ENCODE assay signal across 14 mouse cellular contexts in genomic region chr15:58731346-58731745, GRCm38 (mm10).
DNase-seq lines count a peak whose midpoint lies in the region; ATAC-seq and TF ChIP-seq lines count a peak whose summit lies in the region.
"Had no signal": no experiment of that assay in that cellular context is flagged by ENCODE, and none has a peak within 500 bp of the region (broad histone marks: within the 10 kb centered on the region; RNA-seq: fewer than 3 reads in every experiment).

No protein-coding gene starts in this region.

- TF ChIP-seq CTCF in kidney, adult 2 months (conservative IDR thresholded peaks at IDR 0.05; ENCODE audit: insufficient read depth, insufficient read length, low read depth, low read length), result no peak
- no peak for TF ChIP-seq CTCF in stomach, postnatal 0 days (IDR thresholded peaks at IDR 0.05; ENCODE audit: low read depth)

- no peak for TF ChIP-seq POLR2A in kidney, adult 2 months (IDR thresholded peaks at IDR 0.05; ENCODE audit: low read depth, low read length)

- intact Hi-C loops in left cerebral cortex, postnatal 25 days (cut with DNase I), result no loop called here
- intact Hi-C loops in left cerebral cortex, postnatal 14 days (cut with DNase I), result no loop called here

- no peak overlapping the region for H3K27ac ChIP-seq in kidney, adult 2 months (ENCODE audit: insufficient read depth, low read depth, low read length)
- 0 out of 2 replicates have a peak overlapping the region, but pooled peaks have one; percentile 12 for H3K27ac ChIP-seq in limb, embryonic 11.5 days (replicated peaks; ENCODE audit: low read depth, low read length)
- H3K27ac ChIP-seq in stomach, postnatal 0 days (replicated peaks), result peak overlapping the region; percentile 24; the same call in 1 of the 2 replicates
- H3K27ac ChIP-seq: hindbrain, embryonic 15.5 days had no signal

- no peaks in the 10 kb centered on the region for H3K9me3 ChIP-seq in limb, embryonic 11.5 days (ENCODE audit: control insufficient read depth, low read length)
- H3K9me3 ChIP-seq in stomach, postnatal 0 days (ENCODE audit: control insufficient read depth, low read length), result no peaks in the 10 kb centered on the region
- H3K9me3 ChIP-seq: heart, embryonic 12.5 days; hindbrain, embryonic 15.5 days had no signal

- ATAC-seq in limb, embryonic 11.5 days (ENCODE audit: insufficient number of reproducible peaks, low FRiP score, low TSS enrichment, low read depth), result no peak
- no peak for ATAC-seq in stomach, postnatal 0 days (ENCODE audit: low FRiP score, low TSS enrichment)

- TF ChIP-seq EP300 in stomach, postnatal 0 days (optimal IDR thresholded peaks at IDR 0.05), result no peak

- H3K36me3 ChIP-seq in kidney, adult 2 months (ENCODE audit: control insufficient read depth, insufficient read depth, low read length), result no peaks in the 10 kb centered on the region
- H3K36me3 ChIP-seq in limb, embryonic 11.5 days (ENCODE audit: control insufficient read depth, insufficient read depth, low read length), result no peaks in the 10 kb centered on the region
- H3K36me3 ChIP-seq in stomach, postnatal 0 days (ENCODE audit: control insufficient read depth, insufficient read depth, low read length), result no peaks in the 10 kb centered on the region
- H3K36me3 ChIP-seq: heart, embryonic 12.5 days; hindbrain, embryonic 15.5 days had no signal

- no peak overlapping the region for H3K4me3 ChIP-seq in kidney, adult 2 months (ENCODE audit: insufficient read depth, low read depth, low read length)
- H3K4me3 ChIP-seq in limb, embryonic 11.5 days (ENCODE audit: low read depth, low read length), result no peak overlapping the region
- H3K4me3 ChIP-seq in stomach, postnatal 0 days (ENCODE audit: low read depth, low read length), result no peak overlapping the region
- H3K4me3 ChIP-seq: heart, embryonic 12.5 days; hindbrain, embryonic 15.5 days; myocyte had no signal

- H3K27me3 ChIP-seq in kidney, adult 2 months (replicated peaks; ENCODE audit: control insufficient read depth, insufficient read depth, low read length), result no peaks in the 10 kb centered on the region
- no peaks in the 10 kb centered on the region for H3K27me3 ChIP-seq in limb, embryonic 11.5 days (ENCODE audit: control insufficient read depth, insufficient read depth, low read length)
- no peaks in the 10 kb centered on the region for H3K27me3 ChIP-seq in stomach, postnatal 0 days (ENCODE audit: control insufficient read depth, insufficient read depth, low read length)
- H3K27me3 ChIP-seq: heart, embryonic 12.5 days; hindbrain, embryonic 15.5 days had no signal

- 29% methylated on average over 7 of the region's 7 CpGs for WGBS in kidney, adult 2 months
- WGBS in limb, embryonic 11.5 days, result 77% methylated on average over 7 of the region's 7 CpGs
- 56% methylated on average over 7 of the region's 7 CpGs for WGBS in stomach, postnatal 0 days

- DNase-seq in kidney, adult 9 months, result peak; percentile 14
- DNase-seq in kidney, adult 2 months, result no peak
- peak; percentile 16 for DNase-seq in urinary bladder, postnatal 14 days (ENCODE audit: low spot score)
- DNase-seq in urinary bladder, adult 2 months (ENCODE audit: low spot score), result no peak
- DNase-seq in limb, embryonic 11.5 days (ENCODE audit: low spot score), result no peak
- DNase-seq in stomach, postnatal 0 days (ENCODE audit: low spot score), result no peak
- DNase-seq in left cerebral cortex, postnatal 25 days (ENCODE audit: low spot score in 2 of 2), result no peak
- no peak for DNase-seq in left cerebral cortex, postnatal 14 days (ENCODE audit: low spot score in 2 of 2)
- DNase-seq: gastrocnemius, postnatal 14 days; lung, adult 2 months had no signal

- H3K4me1 ChIP-seq in kidney, adult 2 months (ENCODE audit: control insufficient read depth, insufficient read depth, low read length), result no peaks in the 10 kb centered on the region
- 0 out of 2 replicates have a peak, but pooled peaks cover 5% of the 10 kb centered on the region for H3K4me1 ChIP-seq in limb, embryonic 11.5 days (ENCODE audit: control insufficient read depth, insufficient read depth, low read length)
- no peaks in the 10 kb centered on the region for H3K4me1 ChIP-seq in stomach, postnatal 0 days (replicated peaks; ENCODE audit: control insufficient read depth, insufficient read depth)

- no peak overlapping the region for H3K4me2 ChIP-seq in limb, embryonic 11.5 days (ENCODE audit: low read depth, severe bottlenecking)
- no peak overlapping the region for H3K4me2 ChIP-seq in stomach, postnatal 0 days (replicated peaks; ENCODE audit: low read depth)

- no peak overlapping the region for H3K9ac ChIP-seq in limb, embryonic 11.5 days (ENCODE audit: low read length)
- no peak overlapping the region for H3K9ac ChIP-seq in stomach, postnatal 0 days (ENCODE audit: low read length)
- H3K9ac ChIP-seq: forebrain, postnatal 0 days; heart, embryonic 12.5 days; hindbrain, embryonic 15.5 days had no signal

Comparison
In these comparisons a context has a peak if more than half of its experiments do, and no peak if none do; other contexts are left out.
1. DNase-seq: peak in kidney, adult 9 months (single experiment) and urinary bladder, postnatal 14 days (single experiment); none in kidney, adult 2 months (single experiment), urinary bladder, adult 2 months (single experiment), limb, embryonic 11.5 days (single experiment), stomach, postnatal 0 days (single experiment), left cerebral cortex, postnatal 25 days (0 of 2) and left cerebral cortex, postnatal 14 days (0 of 2).